Mouse (Mus musculus): Measurements from ENCODE around the gene Atp2b1. TPM values are rescaled to one million over a fixed set of nuclear protein-coding genes. Genes with fewer than 3 reads are reported as not detected.

Gene Atp2b1
- total RNA-seq, 2 experiments from 2014 or later: 686 to 742 TPM

- TF ChIP-seq CTCF (IDR thresholded peaks at IDR 0.05): no peak
- peak overlapping the region; percentile 16; the same call in 1 of the 2 replicates for H3K27ac ChIP-seq
- intact Hi-C loops (cut with DNase I): no loop called here
- H3K4me3 ChIP-seq: no peak overlapping the region
- no peak for DNase-seq (ENCODE audit: extremely low spot score in 1 of 2, low spot score in 2 of 2)
Observed at GRCm38 (mm10) chr10:98951286-98952270, 37.4 kb downstream of the Atp2b1 start.

GRCm38 (mm10) chr10:98954230-98954993, 40.2 kb downstream of the Atp2b1 start:
- Histone ChIP-seq H3K4me3 (no peak overlapping the region), H3K27ac (no peak overlapping the region; the same call in 1 of the 2 replicates)
- intact Hi-C loops (cut with DNase I): no loop called here
- TF ChIP-seq CTCF (IDR thresholded peaks at IDR 0.05): no peak
- no peak for DNase-seq (ENCODE audit: extremely low spot score in 1 of 2, low spot score in 2 of 2)

GRCm38 (mm10) chr10:98956124-98956523, 41.9 kb downstream of the Atp2b1 start:
- intact Hi-C loops (cut with DNase I): no loop called here
- TF ChIP-seq CTCF (IDR thresholded peaks at IDR 0.05): no peak
- H3K27ac ChIP-seq: peak overlapping the region; percentile 4; the same call in 1 of the 2 replicates
- no peak for DNase-seq (ENCODE audit: extremely low spot score in 1 of 2, low spot score in 2 of 2)
- no peak overlapping the region for H3K4me3 ChIP-seq

GRCm38 (mm10) chr10:98958752-98959151, 44.5 kb downstream of the Atp2b1 start:
- no peak for DNase-seq (ENCODE audit: extremely low spot score in 1 of 2, low spot score in 2 of 2)
- no peak for TF ChIP-seq CTCF (IDR thresholded peaks at IDR 0.05)
- intact Hi-C loops (cut with DNase I): no loop called here
- no peak overlapping the region for H3K4me3 ChIP-seq
- peak overlapping the region; percentile 55; the same call in 1 of the 2 replicates for H3K27ac ChIP-seq

- intact Hi-C loops (cut with DNase I): no loop called here
- Histone ChIP-seq H3K27ac (peak overlapping the region; percentile 55), H3K4me3 (no peak overlapping the region)
- TF ChIP-seq CTCF (IDR thresholded peaks at IDR 0.05): no peak
- peak; percentile 58 to 60 for DNase-seq (ENCODE audit: extremely low spot score in 1 of 2, low spot score in 2 of 2)
Observed at GRCm38 (mm10) chr10:98959385-98959784, 45.2 kb downstream of the Atp2b1 start.

- Histone ChIP-seq H3K27ac (peak overlapping the region; percentile 55), H3K4me3 (no peak overlapping the region)
- no peak for TF ChIP-seq CTCF (IDR thresholded peaks at IDR 0.05)
- no peak for DNase-seq (ENCODE audit: extremely low spot score in 1 of 2, low spot score in 2 of 2)
- intact Hi-C loops (cut with DNase I): no loop called here
Observed at GRCm38 (mm10) chr10:98960911-98961310, 46.7 kb downstream of the Atp2b1 start.

- DNase-seq (ENCODE audit: extremely low spot score in 1 of 2, low spot score in 2 of 2): peak; percentile 55 to 66
- Histone ChIP-seq H3K4me3 (no peak overlapping the region), H3K27ac (peak overlapping the region; percentile 55)
- intact Hi-C loops (cut with DNase I): no loop called here
- TF ChIP-seq CTCF (IDR thresholded peaks at IDR 0.05): no peak
Observed at GRCm38 (mm10) chr10:98962092-98962491, 47.9 kb downstream of the Atp2b1 start.

- intact Hi-C loops (cut with DNase I): no loop called here
Observed at GRCm38 (mm10) chr10:98966407-98967215, 52.4 kb downstream of the Atp2b1 start.

GRCm38 (mm10) chr10:98967240-98967891, 53.2 kb downstream of the Atp2b1 start:
- intact Hi-C loops (cut with DNase I): no loop called here

More at GRCm38 (mm10) chr10:98966407-98967215, 52.4 kb downstream of the Atp2b1 start:
- TF ChIP-seq CTCF (IDR thresholded peaks at IDR 0.05): no peak
- DNase-seq (ENCODE audit: extremely low spot score in 1 of 2, low spot score in 2 of 2): no peak
- Histone ChIP-seq H3K27ac (no peak overlapping the region), H3K4me3 (no peak overlapping the region)

GRCm38 (mm10) chr10:98970917-98971316, 56.7 kb downstream of the Atp2b1 start:
- Histone ChIP-seq H3K4me3 (no peak overlapping the region), H3K27ac (no peak overlapping the region)
- DNase-seq (ENCODE audit: extremely low spot score in 1 of 2, low spot score in 2 of 2): no peak
- TF ChIP-seq CTCF (IDR thresholded peaks at IDR 0.05): no peak
- intact Hi-C loops (cut with DNase I): no loop called here

More at GRCm38 (mm10) chr10:98967240-98967891, 53.2 kb downstream of the Atp2b1 start:
- H3K4me3 ChIP-seq: no peak overlapping the region
- TF ChIP-seq CTCF (IDR thresholded peaks at IDR 0.05): no peak
- no peak overlapping the region for H3K27ac ChIP-seq
- DNase-seq (ENCODE audit: extremely low spot score in 1 of 2, low spot score in 2 of 2): no peak

GRCm38 (mm10) chr10:98972359-98972758, 58.2 kb downstream of the Atp2b1 start:
- peak overlapping the region; percentile 11; the same call in 1 of the 2 replicates for H3K4me3 ChIP-seq
- H3K27ac ChIP-seq: peak overlapping the region; percentile 10; the same call in 1 of the 2 replicates
- no peak for DNase-seq (ENCODE audit: extremely low spot score in 1 of 2, low spot score in 2 of 2)
- intact Hi-C loops (cut with DNase I): no loop called here
- TF ChIP-seq CTCF (IDR thresholded peaks at IDR 0.05): no peak
